Mouse (Mus musculus) olfactory bulb, adult 2 months (tissue): ENCODE data around the gene Carf. TPM values are rescaled to one million over a fixed set of nuclear protein-coding genes. Genes with fewer than 3 reads are reported as not detected.

Experiments
- H3K27ac ChIP-seq: fragments of 200-500 bp; 2 replicates; pipeline ENCODE4 v1.5.1; 2012; ENCODE audit warnings: low read depth, low read length; ENCODE audit not compliant: insufficient read depth
- H3K4me1 ChIP-seq: fragments of 200-500 bp; 2 replicates; pipeline ENCODE4 v1.6.1; 2012; ENCODE audit warnings: low read length; ENCODE audit not compliant: control insufficient read depth, insufficient read depth
- H3K4me3 ChIP-seq: fragments of 200-500 bp; 2 replicates; pipeline ENCODE4 v1.5.1; 2012; ENCODE audit warnings: mild to moderate bottlenecking, low read depth, low read length, moderate library complexity; ENCODE audit not compliant: insufficient read depth
- CTCF ChIP-seq: fragments of 200-500 bp; IDR thresholded peaks from 2 replicates; pipeline ENCODE4 v1.5.1; 2012; ENCODE audit warnings: low read depth, mild to moderate bottlenecking, low read length, moderate library complexity; ENCODE audit not compliant: insufficient read depth
- POLR2A ChIP-seq: fragments of 200-500 bp; IDR thresholded peaks from 2 replicates; pipeline ENCODE4 v1.6.1; 2012; ENCODE audit warnings: mild to moderate bottlenecking, low read depth, low read length, moderate library complexity; ENCODE audit not compliant: insufficient read depth
- WGBS: fragments of 180-500 bp; shearing (Covaris S2); methylation state at CpG from one replicate; pipeline ENCODE4 v1.1.7; 2018; 5-methylcytosine and 5-hydroxymethylcytosine counted together
- polyA plus RNA-seq: library from polyadenylated mRNA; stranded (reverse); fragments of >200 nt; gene quantifications from 2 replicates; pipeline ENCODE4 v1.2.4, GENCODE M21; 2012; ENCODE audit warnings: low replicate concordance; ENCODE audit not compliant: missing spikeins, insufficient read depth, insufficient read length

Carf gene
- polyA plus RNA-seq, 1 experiment, result not detected

GRCm38 (mm10) chr1:60098839-60099238 lies 792 bp downstream of the Carf start:
- Histone ChIP-seq H3K4me3 (no peak overlapping the region), H3K27ac (no peak overlapping the region), H3K4me1 (peaks cover 2% of the 10 kb centered on the region; the same call in 1 of the 2 replicates)
- TF ChIP-seq POLR2A, result no peak
- TF ChIP-seq CTCF, result no peak
- 9% methylated on average over 9 of the region's 9 CpGs for WGBS

GRCm38 (mm10) chr1:60104582-60104981 lies 6.5 kb downstream of the Carf start:
- no peak for TF ChIP-seq CTCF
- no peak for TF ChIP-seq POLR2A
- Histone ChIP-seq H3K4me3 (no peak overlapping the region), H3K4me1 (no peaks in the 10 kb centered on the region), H3K27ac (no peak overlapping the region)
- 98% methylated on average over 1 of the region's 1 CpGs for WGBS

DNA sequence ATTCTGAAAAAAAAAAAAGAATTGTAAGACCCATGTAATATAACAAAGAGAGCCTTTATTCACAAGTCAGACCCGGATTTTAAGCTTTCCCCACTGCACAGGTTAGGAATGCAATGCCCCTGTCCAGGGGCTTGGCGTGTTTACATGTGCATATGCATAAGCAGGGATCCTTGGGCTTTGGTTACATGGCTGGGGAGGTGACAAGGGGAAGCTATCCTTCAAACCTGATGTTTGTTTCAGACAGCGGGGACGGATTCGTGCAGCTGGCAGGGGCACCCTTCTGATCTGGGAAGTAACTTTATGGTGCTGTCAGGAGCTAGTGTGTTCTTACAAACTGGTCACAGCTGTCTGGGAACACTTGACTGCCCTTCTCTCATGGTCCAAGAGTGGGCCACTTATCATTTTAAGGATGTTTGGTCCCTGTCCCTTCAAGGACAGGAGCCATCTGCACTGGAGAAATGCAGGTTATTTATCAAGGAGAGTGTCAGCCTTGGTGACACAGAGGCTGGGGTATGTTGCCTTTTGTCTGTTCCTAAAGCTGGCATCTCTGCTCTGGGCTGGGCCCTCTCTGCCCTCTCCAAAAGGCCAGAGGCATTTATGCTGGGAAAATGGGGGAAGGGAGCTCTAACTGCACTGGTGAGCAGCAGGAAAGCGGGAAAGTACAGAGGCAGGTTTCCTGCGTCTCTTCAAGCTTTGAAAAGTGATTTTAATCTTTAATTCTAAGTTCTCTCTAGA lies 19.8 kb downstream of the Carf start:
- Histone ChIP-seq H3K27ac (no peak overlapping the region), H3K4me3 (no peak overlapping the region), H3K4me1 (no peaks in the 10 kb centered on the region)
- no peak for TF ChIP-seq POLR2A
- no peak for TF ChIP-seq CTCF
- WGBS, result 93% methylated on average over 7 of the region's 7 CpGs

- no peak overlapping the region for H3K27ac ChIP-seq
- no peak overlapping the region for H3K4me3 ChIP-seq
- 60% methylated on average over 9 of the region's 9 CpGs for WGBS
- no peaks in the 10 kb centered on the region for H3K4me1 ChIP-seq
- no peak for TF ChIP-seq POLR2A
- TF ChIP-seq CTCF, result no peak
Measured at GRCm38 (mm10) chr1:60137346-60137745, 39.3 kb downstream of the Carf start.

DNA sequence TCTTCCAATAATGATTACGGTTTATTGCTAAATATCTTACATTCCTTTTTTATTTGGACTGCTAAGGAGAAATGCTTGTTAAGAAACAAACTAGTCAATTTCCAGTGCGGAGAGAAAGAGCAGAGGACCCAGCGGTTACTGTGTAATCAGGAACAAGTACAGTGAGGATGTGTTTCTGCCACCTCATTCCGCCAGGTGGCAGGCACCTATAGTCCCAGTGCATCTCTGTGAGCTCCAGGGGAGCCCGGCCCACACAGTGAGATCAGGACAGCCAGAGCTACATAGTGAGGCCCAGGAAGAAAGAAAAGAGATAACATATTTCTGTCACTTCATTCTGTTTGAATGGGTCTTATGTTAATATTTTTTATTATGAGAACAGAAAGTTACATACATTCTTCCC lies 54.7 kb downstream of the Carf start:
- H3K27ac ChIP-seq, result no peak overlapping the region

DNA sequence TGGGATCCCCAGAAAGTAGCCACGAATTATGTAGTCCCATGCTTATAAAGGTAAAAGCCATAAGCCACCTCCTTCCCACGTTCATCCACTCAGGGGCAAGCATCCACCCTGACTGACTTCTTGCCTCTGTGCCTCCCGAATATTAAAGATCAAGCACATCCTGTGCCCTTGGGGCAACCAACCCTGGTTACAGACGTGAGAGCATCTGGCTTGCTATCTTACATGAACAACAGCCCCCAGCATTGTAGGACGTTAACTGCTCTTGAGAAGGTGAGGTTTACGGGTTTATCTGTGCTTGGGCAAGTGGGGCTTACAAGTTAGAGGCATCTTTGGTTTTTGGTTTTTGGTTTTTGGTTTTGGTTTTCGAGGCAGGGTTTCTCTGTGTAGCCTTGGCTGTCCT lies 58.6 kb downstream of the Carf start:
- Histone ChIP-seq H3K27ac (no peak overlapping the region), H3K4me3 (no peak overlapping the region), H3K4me1 (no peaks in the 10 kb centered on the region)
- TF ChIP-seq POLR2A, result no peak
- TF ChIP-seq CTCF, result no peak
- 87% methylated on average over 7 of the region's 7 CpGs for WGBS

More for the DNA sequence above, 54.7 kb downstream of the Carf start:
- Histone ChIP-seq H3K4me3 (no peak overlapping the region), H3K4me1 (no peaks in the 10 kb centered on the region)
- TF ChIP-seq POLR2A (no peak), CTCF (no peak)
- WGBS, result 81% methylated on average over 5 of the region's 5 CpGs

DNA sequence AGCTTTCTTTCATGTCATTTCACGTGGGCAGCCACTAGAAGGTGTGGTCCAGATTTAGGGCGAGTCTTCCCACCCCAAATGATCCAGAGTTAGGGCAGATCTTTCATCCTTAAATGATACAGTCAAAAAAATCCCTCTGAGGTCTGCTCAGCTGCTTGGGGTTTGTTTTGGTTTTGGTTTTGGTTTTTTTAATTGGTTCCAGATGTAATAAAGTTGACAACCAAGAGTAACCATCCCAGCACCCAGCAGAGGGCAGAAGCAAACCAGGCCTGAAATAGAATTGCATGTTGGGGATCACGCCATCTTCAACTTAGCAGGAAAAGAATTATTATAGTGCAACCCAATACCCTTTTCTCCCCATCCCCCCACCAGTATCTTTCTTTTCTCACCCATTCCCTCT lies 60.4 kb downstream of the Carf start:
- no peak overlapping the region for H3K27ac ChIP-seq
- H3K4me1 ChIP-seq, result no peaks in the 10 kb centered on the region
- no peak for TF ChIP-seq POLR2A
- TF ChIP-seq CTCF, result no peak
- WGBS, result 46% methylated on average over 3 of the region's 3 CpGs
- H3K4me3 ChIP-seq, result no peak overlapping the region

DNA sequence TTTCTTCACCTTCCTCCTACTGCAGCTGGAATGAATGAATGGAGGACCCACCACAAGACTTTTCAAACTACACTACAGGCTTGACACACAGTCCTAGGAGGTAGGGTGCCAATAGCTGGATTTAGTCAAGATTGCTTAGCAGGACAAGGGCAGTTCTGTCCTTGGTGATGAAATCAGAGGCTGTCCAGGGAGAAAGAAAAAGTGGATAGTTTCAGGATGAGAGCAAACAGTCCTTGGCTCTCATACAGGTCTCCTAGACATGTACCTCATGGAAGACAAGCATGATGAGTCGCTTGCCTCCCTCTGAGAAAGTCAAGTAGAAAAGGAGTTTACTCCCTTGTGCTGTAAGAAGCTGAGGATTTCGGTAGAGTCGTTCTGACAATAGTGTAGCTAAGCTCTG lies 65.6 kb downstream of the Carf start:
- no peak overlapping the region for H3K4me3 ChIP-seq
- H3K4me1 ChIP-seq, result no peaks in the 10 kb centered on the region
- WGBS, result 90% methylated on average over 3 of the region's 3 CpGs
- no peak for TF ChIP-seq POLR2A
- no peak for TF ChIP-seq CTCF
- no peak overlapping the region for H3K27ac ChIP-seq

DNA sequence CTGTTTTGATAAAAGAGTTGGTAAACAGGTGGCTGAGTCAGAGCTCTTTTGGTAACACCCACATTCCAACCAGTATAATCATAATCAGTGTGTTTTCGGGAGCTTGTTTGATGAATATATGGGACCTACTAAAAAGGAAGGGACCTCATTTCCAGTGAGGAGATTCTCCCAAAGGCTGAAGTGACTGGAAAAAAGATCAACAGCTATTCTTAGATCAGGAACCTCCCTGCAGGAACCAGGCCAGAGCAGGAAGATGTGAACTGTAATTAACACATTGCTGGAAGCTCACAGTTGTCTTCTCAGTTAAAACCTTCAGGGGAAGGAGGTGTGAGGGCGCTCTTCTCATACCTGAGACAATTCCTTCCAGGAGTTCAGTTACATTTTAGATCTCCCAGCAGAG lies 71.6 kb downstream of the Carf start:
- TF ChIP-seq CTCF (no peak), POLR2A (no peak)
- WGBS, result 32% methylated on average over 2 of the region's 2 CpGs
- no peak overlapping the region for H3K4me3 ChIP-seq

GRCm38 (mm10) chr1:60170251-60170650 lies 72.2 kb downstream of the Carf start:
- Histone ChIP-seq H3K27ac (no peak overlapping the region), H3K4me3 (no peak overlapping the region), H3K4me1 (peaks cover 2% of the 10 kb centered on the region; the same call in 1 of the 2 replicates)
- 83% methylated on average over 2 of the region's 2 CpGs for WGBS
- TF ChIP-seq CTCF (no peak), POLR2A (no peak)

More for the DNA sequence above, 71.6 kb downstream of the Carf start:
- Histone ChIP-seq H3K27ac (no peak overlapping the region; the same call in 1 of the 2 replicates), H3K4me1 (peaks cover 2% of the 10 kb centered on the region; the same call in 1 of the 2 replicates)
